Mouse (Mus musculus) lung, postnatal 0 days (tissue): ENCODE data around the gene Spag4.

Experiments
- CTCF ChIP-seq: IDR thresholded peaks from 2 replicates; pipeline ENCODE4 v1.5.1; 2016; ENCODE audit warnings: antibody characterized with exemption, mild to moderate bottlenecking
- EP300 ChIP-seq: IDR thresholded peaks from 2 replicates; pipeline ENCODE4 v1.6.1; 2016; ENCODE audit warnings: antibody characterized with exemption, mild to moderate bottlenecking, control low read depth

- TF ChIP-seq EP300 (no peak), CTCF (no peak)
Observed at GRCm38 (mm10) chr2:156052816-156053215, 12.2 kb upstream of the Spag4 start, which contains the start of gene Fer1l4.
